Mouse (Mus musculus) mouse embryonic stem cell (cell line): ENCODE measurements around the gene Rps6kc1.

ENCODE experiments used
- in situ Hi-C, 2 experiments: fragments of 300-500 bp; cut with MboI; formaldehyde crosslinking; loops; 1 replicate in 1 of 2; 3 replicates in 1 of 2; pipeline ENCODE4 v1.14.3; 2019 to 2020; ENCODE audit warnings: low sequenced_read_pairs in 2 of 2, low pct_unique_long_range_greater_than_20kb in 1 of 2, mixed read lengths in 1 of 2; ENCODE audit not compliant: unreplicated experiment in 1 of 2

Gene Rps6kc1

DNA sequence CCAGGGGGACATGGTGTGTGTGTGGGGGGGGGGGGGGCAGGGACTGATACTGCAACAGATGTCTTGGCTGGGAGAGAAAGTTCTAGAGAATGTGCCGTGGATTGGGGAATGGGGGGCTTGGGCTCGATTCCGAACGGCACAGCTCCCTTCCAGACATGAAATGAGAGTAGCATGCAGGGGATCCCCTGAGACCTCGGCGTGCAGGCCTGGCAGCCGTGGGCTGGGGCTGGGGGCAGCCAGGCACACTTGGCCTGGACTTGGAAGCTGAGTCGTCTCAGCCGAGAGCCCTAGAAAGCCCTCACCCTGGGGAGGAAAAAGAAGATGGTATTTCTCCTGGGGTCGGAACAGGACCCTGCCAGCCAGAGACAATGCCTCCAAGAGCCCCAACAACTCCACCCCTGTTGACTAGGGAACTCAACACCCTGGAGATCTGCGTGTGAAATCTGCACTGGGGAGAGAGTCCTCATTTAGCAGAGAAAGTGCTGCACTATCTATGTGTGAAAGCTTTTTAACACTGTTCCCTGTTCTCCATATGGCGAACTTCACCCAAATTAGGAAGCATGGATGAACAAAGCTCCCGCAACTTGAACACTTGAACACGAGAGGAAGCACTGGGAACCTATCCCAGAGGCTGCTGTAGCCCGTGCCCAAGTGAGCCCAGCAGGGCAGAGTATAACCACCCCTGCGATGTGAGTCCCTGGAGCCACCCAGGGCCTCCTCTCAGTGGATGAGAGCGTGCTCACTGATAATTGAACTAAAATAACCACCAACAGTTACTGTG, 251.7 kb downstream of the Rps6kc1 start:
- in situ Hi-C loops = no loop called here

DNA sequence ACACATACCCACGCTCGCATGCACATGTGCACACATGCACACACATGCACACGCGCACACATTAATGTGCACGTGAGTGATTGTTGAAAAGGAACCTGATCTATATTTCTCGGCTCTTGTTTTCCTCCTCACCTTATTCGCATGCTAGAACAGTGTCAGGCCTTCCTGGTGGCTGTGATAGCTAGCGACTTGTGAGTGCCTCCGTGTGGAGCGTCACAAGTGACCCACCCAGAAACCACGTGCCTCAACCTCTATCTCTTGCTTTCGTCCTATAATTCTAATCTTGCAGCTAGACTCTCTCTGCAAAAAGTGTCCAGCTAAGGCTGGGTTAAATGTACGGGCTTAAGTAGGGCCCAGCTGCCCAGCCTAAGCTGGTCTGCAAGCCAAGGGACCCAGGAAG, 253.3 kb downstream of the Rps6kc1 start:
- in situ Hi-C loops = no loop called here

DNA sequence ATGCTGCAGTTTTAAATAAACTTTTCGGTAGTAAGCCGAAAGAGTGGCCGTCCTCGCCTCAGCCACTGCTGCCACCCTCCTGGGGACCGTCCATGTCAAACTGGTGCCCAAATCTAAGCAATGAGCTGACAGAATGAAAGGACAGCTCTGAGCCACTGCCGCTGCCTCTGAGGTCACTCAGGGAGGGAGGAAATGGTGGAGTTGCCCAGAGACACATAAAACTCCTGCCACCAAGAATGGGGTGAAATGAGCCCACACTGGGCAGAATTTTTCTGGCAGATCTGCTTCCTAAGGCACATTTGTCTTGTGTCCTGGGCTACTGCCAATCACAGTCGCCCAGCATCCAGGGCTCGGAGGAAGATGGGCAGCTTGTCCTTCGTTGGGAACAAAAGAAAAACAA, 255.5 kb downstream of the Rps6kc1 start:
- in situ Hi-C loops = no loop called here

- in situ Hi-C loops = no loop called here
Measured at GRCm38 (mm10) chr1:190655651-190656050, 255.9 kb downstream of the Rps6kc1 start.

DNA sequence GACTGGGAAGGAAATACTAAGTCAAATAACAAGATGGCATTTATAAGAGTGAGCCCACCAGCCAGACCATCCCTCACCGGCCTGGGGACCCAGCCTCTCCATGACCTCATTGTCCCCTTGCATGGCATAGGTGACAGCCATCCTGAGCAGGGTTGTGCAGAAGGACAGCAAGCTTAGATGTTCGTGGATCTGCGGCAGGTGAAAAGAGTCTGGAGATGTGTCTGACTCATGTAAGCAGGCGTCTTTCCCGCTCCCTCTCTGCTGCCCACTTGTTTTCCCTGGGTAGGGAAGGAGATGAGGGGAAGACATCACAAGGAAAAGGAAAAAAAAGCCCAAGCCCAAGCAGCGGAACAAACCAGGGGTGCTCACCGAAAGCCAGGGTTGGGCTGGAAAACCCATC, 256.5 kb downstream of the Rps6kc1 start:
- in situ Hi-C loops = no loop called here

GRCm38 (mm10) chr1:190654694-190655001, 256.9 kb downstream of the Rps6kc1 start:
- in situ Hi-C loops = no loop called here

GRCm38 (mm10) chr1:190653989-190654693, 257.4 kb downstream of the Rps6kc1 start:
- in situ Hi-C loops = no loop called here

GRCm38 (mm10) chr1:190653081-190653480, 258.5 kb downstream of the Rps6kc1 start:
- in situ Hi-C loops = no loop called here
